Mouse (Mus musculus) spleen, adult 18-20 months (tissue): ENCODE data around the gene Ccr1.

ENCODE experiments used
- DNase-seq, 2 experiments: peaks; one replicate each; pipeline ENCODE4 v3.0.0; 2022; ENCODE audit warnings: mixed read lengths in 2 of 2

Gene Ccr1

GRCm38 (mm10) chr9:123926041-123926440, 42.5 kb downstream of the Ccr1 start:
- DNase-seq = peak; percentile 24 to 50

- DNase-seq = peak; percentile 82 to 86
Observed at GRCm38 (mm10) chr9:123925101-123925946, 43.2 kb downstream of the Ccr1 start.

DNA sequence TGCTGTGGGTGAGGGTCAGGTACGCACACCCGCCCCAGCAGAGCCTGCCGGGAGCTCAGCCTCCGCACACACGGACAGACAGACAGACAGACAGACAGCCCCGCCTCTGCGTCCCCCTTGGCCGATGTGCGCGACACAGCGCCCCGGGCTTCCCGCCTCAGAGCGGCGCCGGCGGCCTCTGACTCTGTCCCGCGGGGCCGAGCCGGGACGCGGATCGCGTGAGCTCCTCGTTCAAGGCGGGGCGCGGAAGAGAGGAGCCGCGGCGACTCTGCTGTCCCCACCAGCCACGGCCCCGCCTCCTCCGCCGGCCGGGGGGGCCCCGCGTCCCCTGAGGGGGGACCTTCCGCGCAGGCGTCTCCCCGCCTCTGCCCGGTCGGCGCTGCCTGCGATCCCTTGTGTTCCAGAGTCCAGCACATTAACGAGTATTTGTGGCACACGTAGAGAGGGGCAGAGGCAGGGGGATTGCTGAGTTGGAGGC, 43.9 kb downstream of the Ccr1 start:
- DNase-seq = peak; percentile 95 to 96

GRCm38 (mm10) chr9:123924035-123924434, 44.5 kb downstream of the Ccr1 start:
- peak; percentile 71 to 81 for DNase-seq

DNA sequence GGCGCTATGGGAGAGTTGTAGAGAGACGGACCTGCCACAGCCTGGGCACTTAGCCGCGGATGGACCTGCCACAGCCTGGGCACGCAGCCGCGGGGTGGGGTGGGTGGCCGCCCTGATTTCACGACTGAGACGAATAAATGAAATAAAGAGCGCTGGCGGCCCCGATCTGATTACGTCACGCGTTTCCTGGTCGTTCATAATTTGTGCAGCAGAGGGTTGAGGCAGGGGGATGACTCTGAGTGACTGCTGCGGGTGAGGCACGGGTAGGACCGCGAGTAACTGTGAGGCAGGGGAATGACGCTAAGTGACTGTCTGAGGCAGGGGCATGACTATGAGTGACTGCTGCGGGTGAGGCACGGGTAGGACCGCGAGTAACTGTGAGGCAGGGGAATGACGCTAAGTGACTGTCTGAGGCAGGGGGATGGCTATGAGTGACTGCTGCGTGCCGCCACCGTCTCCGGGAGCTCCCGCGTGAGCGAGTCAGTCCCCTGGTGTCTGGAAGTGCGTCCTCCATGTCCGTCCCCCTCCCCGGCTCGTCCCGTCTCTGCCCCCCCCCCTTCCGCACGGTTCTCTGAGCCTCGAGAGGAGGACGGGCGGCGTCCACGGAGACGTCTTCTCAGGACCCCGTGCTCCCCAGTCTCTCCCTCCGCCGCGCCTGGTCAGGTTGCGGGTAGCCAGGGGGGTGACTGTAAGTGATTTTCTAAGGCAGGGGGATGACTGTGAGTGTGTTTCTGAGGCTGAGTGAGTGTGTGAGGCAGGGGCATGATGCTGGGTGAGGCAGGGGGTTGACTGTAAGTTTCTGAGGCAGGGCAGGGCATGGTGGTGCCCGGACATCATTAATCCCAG, 45.1 kb downstream of the Ccr1 start:
- DNase-seq = peak; percentile 44 to 49
